Mouse (Mus musculus) CH12.LX (cell line): ENCODE data around the gene Sun1.

Source experiments
- BHLHE40 ChIP-seq: IDR thresholded peaks from 2 replicates; pipeline ENCODE4 v1.6.1; 2011; ENCODE audit warnings: mild to moderate bottlenecking, low read depth, low read length, improper control_type of control experiment
- CTCF ChIP-seq, 2 experiments: IDR thresholded peaks in 1 of 2; conservative IDR thresholded peaks in 1 of 2; 2 replicates each; pipeline ENCODE4 v1.5.1; 2011 to 2012; ENCODE audit warnings: low read depth in 2 of 2, low read length in 2 of 2, improper control_type of control experiment in 1 of 2, inconsistent platforms in 1 of 2, mild to moderate bottlenecking in 1 of 2, moderate library complexity in 1 of 2
- MAX ChIP-seq: IDR thresholded peaks from 2 replicates; pipeline ENCODE4 v1.6.1; 2011; ENCODE audit warnings: low read length, improper control_type of control experiment
- POLR2A ChIP-seq: IDR thresholded peaks from 2 replicates; pipeline ENCODE4 v1.6.1; 2011; ENCODE audit warnings: low read depth, mild to moderate bottlenecking, improper control_type of control experiment, low read length
- USF1 ChIP-seq: IDR thresholded peaks from 2 replicates; pipeline ENCODE4 v1.6.1; 2014; ENCODE audit warnings: low read depth, mild to moderate bottlenecking, inconsistent platforms, low read length, improper control_type of control experiment
- ZC3H11A ChIP-seq: IDR thresholded peaks from 2 replicates; pipeline ENCODE4 v1.6.1; 2012; ENCODE audit warnings: low read depth, mild to moderate bottlenecking, inconsistent platforms, low read length, improper control_type of control experiment
- ZNF384 ChIP-seq: IDR thresholded peaks from 2 replicates; pipeline ENCODE4 v1.6.1; 2012; ENCODE audit warnings: low read depth, low read length, improper control_type of control experiment, inconsistent platforms

GRCm38 (mm10) chr5:139189726-139190125 is 10.7 kb upstream of the Sun1 start:
- TF ChIP-seq USF1 (no peak), POLR2A (no peak), CTCF (conservative IDR thresholded peaks at IDR 0.05 in 1 of 2, IDR thresholded peaks at IDR 0.05 in 1 of 2; ENCODE audit: low read depth in 2 of 2, low read length in 2 of 2) (no peak), BHLHE40 (no peak), ZC3H11A (no peak), ZNF384 (no peak), MAX (no peak)
